ENCODE assay signal across 12 mouse cellular contexts in genomic region chr2:180417731-180418130, GRCm38 (mm10). TPM values are rescaled to one million over a fixed set of nuclear protein-coding genes. Genes with fewer than 3 reads are reported as not detected.
DNase-seq lines count a peak whose midpoint lies in the region; ATAC-seq and TF ChIP-seq lines count a peak whose summit lies in the region.
"Had no signal": no experiment of that assay in that cellular context is flagged by ENCODE, and none has a peak within 500 bp of the region (broad histone marks: within the 10 kb centered on the region; RNA-seq: fewer than 3 reads in every experiment).

No protein-coding gene starts in this region.

- no peaks in the 10 kb centered on the region for H3K27me3 ChIP-seq in hindbrain, embryonic 14.5 days (ENCODE audit: control insufficient read depth, insufficient read depth, low read length)
- H3K27me3 ChIP-seq in hindbrain, embryonic 12.5 days: no peaks in the 10 kb centered on the region
- H3K27me3 ChIP-seq in stomach, postnatal 0 days (ENCODE audit: control insufficient read depth, insufficient read depth, low read length): no peaks in the 10 kb centered on the region
- H3K27me3 ChIP-seq: Patski had no signal

- intact Hi-C loops in left cerebral cortex, postnatal 36 days (cut with DNase I): loop anchor here (5.0 kb wide), 1 partner anchor 125 kb away; no protein-coding TSS in a partner anchor

- TF ChIP-seq CTCF in stomach, postnatal 0 days (IDR thresholded peaks at IDR 0.05; ENCODE audit: low read depth): no peak

- WGBS in hindbrain, embryonic 14.5 days: 15% methylated on average over 9 of the region's 9 CpGs
- 18% methylated on average over 9 of the region's 9 CpGs for WGBS in hindbrain, embryonic 12.5 days
- WGBS in stomach, postnatal 0 days: 15% methylated on average over 9 of the region's 9 CpGs

- H3K27ac ChIP-seq in hindbrain, embryonic 14.5 days: no peak overlapping the region
- no peak overlapping the region for H3K27ac ChIP-seq in hindbrain, embryonic 12.5 days
- no peak overlapping the region for H3K27ac ChIP-seq in stomach, postnatal 0 days (replicated peaks)
- H3K27ac ChIP-seq: limb, embryonic 15.5 days had no signal

- H3K4me1 ChIP-seq in hindbrain, embryonic 14.5 days (replicated peaks; ENCODE audit: control insufficient read depth, insufficient read depth, low read length): no peaks in the 10 kb centered on the region
- H3K4me1 ChIP-seq in hindbrain, embryonic 12.5 days: no peaks in the 10 kb centered on the region
- no peaks in the 10 kb centered on the region for H3K4me1 ChIP-seq in stomach, postnatal 0 days (replicated peaks; ENCODE audit: control insufficient read depth, insufficient read depth)
- H3K4me1 ChIP-seq: limb, embryonic 15.5 days had no signal

- no peaks in the 10 kb centered on the region for H3K36me3 ChIP-seq in hindbrain, embryonic 14.5 days (replicated peaks; ENCODE audit: control insufficient read depth, insufficient read depth)
- no peaks in the 10 kb centered on the region for H3K36me3 ChIP-seq in hindbrain, embryonic 12.5 days
- no peaks in the 10 kb centered on the region for H3K36me3 ChIP-seq in stomach, postnatal 0 days (ENCODE audit: control insufficient read depth, insufficient read depth, low read length)
- H3K36me3 ChIP-seq: limb, embryonic 15.5 days had no signal

- no peak for TF ChIP-seq EP300 in stomach, postnatal 0 days (optimal IDR thresholded peaks at IDR 0.05)

- H3K9me3 ChIP-seq in hindbrain, embryonic 14.5 days (ENCODE audit: control insufficient read depth, low read length): no peaks in the 10 kb centered on the region
- no peaks in the 10 kb centered on the region for H3K9me3 ChIP-seq in hindbrain, embryonic 12.5 days (replicated peaks)
- H3K9me3 ChIP-seq in stomach, postnatal 0 days (ENCODE audit: control insufficient read depth, low read length): no peaks in the 10 kb centered on the region
- H3K9me3 ChIP-seq: limb, embryonic 15.5 days had no signal

- no peak overlapping the region for H3K9ac ChIP-seq in hindbrain, embryonic 14.5 days
- H3K9ac ChIP-seq in hindbrain, embryonic 12.5 days: no peak overlapping the region
- no peak overlapping the region for H3K9ac ChIP-seq in stomach, postnatal 0 days (ENCODE audit: low read length)
- H3K9ac ChIP-seq: limb, embryonic 15.5 days had no signal

- ATAC-seq in hindbrain, embryonic 14.5 days (ENCODE audit: low FRiP score): no peak
- ATAC-seq in hindbrain, embryonic 12.5 days (ENCODE audit: low FRiP score): no peak
- no peak for ATAC-seq in stomach, postnatal 0 days (ENCODE audit: low FRiP score, low TSS enrichment)
- ATAC-seq in frontal cortex, adult (ENCODE audit: low TSS enrichment): no peak
- ATAC-seq: Patski had no signal

- DNase-seq in hindbrain, embryonic 14.5 days (ENCODE audit: low spot score): peak; percentile 43
- peak; percentile 21 for DNase-seq in right cerebral cortex, postnatal 4 days
- no peak for DNase-seq in right cerebral cortex, postnatal 25 days
- DNase-seq in embryo, embryonic 9.5 days (ENCODE audit: extremely low spot score): peak; percentile 37
- DNase-seq in stomach, postnatal 0 days (ENCODE audit: low spot score): peak; percentile 37
- no peak for DNase-seq in left cerebral cortex, postnatal 36 days (ENCODE audit: low spot score in 2 of 2)

- no peak overlapping the region for H3K4me2 ChIP-seq in hindbrain, embryonic 14.5 days (replicated peaks)
- no peak overlapping the region for H3K4me2 ChIP-seq in hindbrain, embryonic 12.5 days (replicated peaks)
- H3K4me2 ChIP-seq in stomach, postnatal 0 days (replicated peaks; ENCODE audit: low read depth): no peak overlapping the region
- H3K4me2 ChIP-seq: heart, embryonic 11.5 days; limb, embryonic 15.5 days had no signal

- no peak overlapping the region for H3K4me3 ChIP-seq in hindbrain, embryonic 14.5 days (replicated peaks; ENCODE audit: low read length)
- H3K4me3 ChIP-seq in hindbrain, embryonic 12.5 days: no peak overlapping the region
- H3K4me3 ChIP-seq in stomach, postnatal 0 days (ENCODE audit: low read depth, low read length): no peak overlapping the region
- H3K4me3 ChIP-seq: erythroblast, embryonic 14.5 days; limb, embryonic 15.5 days had no signal

RNA-seq across cellular contexts. Expression of gene Slco4a1, which starts 38.3 kb away (rescaled TPM):
- polyA plus RNA-seq in hindbrain, embryonic 14.5 days (2014; fragmentation: Nextera tagmentation; extraction: Ambion mirVana): 1.4 and 2.2 TPM in 2 replicates
- polyA plus RNA-seq in hindbrain, embryonic 12.5 days (2016; fragmentation: Nextera tagmentation; extraction: Ambion mirVana): 3.2 and 3.4 TPM in 2 replicates
- polyA plus RNA-seq in stomach, postnatal 0 days (2015; fragmentation: Nextera tagmentation; extraction: Ambion mirVana): 4.2 and 5.6 TPM in 2 replicates
- 1 to 10 TPM; 1.4 to 1.8 TPM for total RNA-seq in left cerebral cortex, postnatal 36 days (2021)
- polyA plus RNA-seq: heart, embryonic 11.5 days had no signal

Comparison
In these comparisons a context has a peak if more than half of its experiments do, and no peak if none do; other contexts are left out.
1. DNase-seq: peak in hindbrain, embryonic 14.5 days (single experiment), right cerebral cortex, postnatal 4 days (single experiment), embryo, embryonic 9.5 days (single experiment) and stomach, postnatal 0 days (single experiment); none in right cerebral cortex, postnatal 25 days (single experiment) and left cerebral cortex, postnatal 36 days (0 of 2).